Mouse (Mus musculus) cerebellum, adult 2 months (tissue): Measurements from ENCODE around the gene Siah3. TPM values are rescaled to one million over a fixed set of nuclear protein-coding genes. Genes with fewer than 3 reads are reported as not detected.

Experiments
- DNase-seq, 2 experiments: peaks; one replicate each; pipeline ENCODE4 v3.0.0; 2021
- H3K27ac ChIP-seq: fragments of 200-500 bp; 2 replicates; pipeline ENCODE4 v1.5.1; 2012; ENCODE audit warnings: low read length, control low read depth, inconsistent platforms; ENCODE audit not compliant: insufficient read depth
- H3K27me3 ChIP-seq: fragments of 200-500 bp; 2 replicates; pipeline ENCODE4 v1.6.1; 2012; ENCODE audit warnings: inconsistent platforms, mild to moderate bottlenecking, low read length, moderate library complexity; ENCODE audit not compliant: control insufficient read depth, insufficient read depth
- H3K4me1 ChIP-seq: fragments of 200-500 bp; 2 replicates; pipeline ENCODE4 v1.6.1; 2011; ENCODE audit warnings: low read length; ENCODE audit not compliant: control insufficient read depth, insufficient read depth
- H3K4me3 ChIP-seq: fragments of 200-500 bp; replicated peaks from 2 replicates; pipeline ENCODE3; 2011; ENCODE audit warnings: mild to moderate bottlenecking, low read depth, low read length, control low read depth; ENCODE audit not compliant: insufficient read depth
- CTCF ChIP-seq: fragments of 200-500 bp; IDR thresholded peaks from 2 replicates; pipeline ENCODE4 v1.5.1; 2011; ENCODE audit warnings: low read depth, mild to moderate bottlenecking, control low read depth, low read length, moderate library complexity, borderline replicate concordance; ENCODE audit not compliant: insufficient read depth
- POLR2A ChIP-seq: fragments of 200-500 bp; IDR thresholded peaks from 2 replicates; pipeline ENCODE4 v1.6.1; 2011; ENCODE audit warnings: low read length, control low read depth, borderline replicate concordance; ENCODE audit not compliant: insufficient read depth
- WGBS: fragments of 180-500 bp; shearing (Covaris S2); methylation state at CpG from one replicate; pipeline ENCODE4 v1.1.7; 2018; 5-methylcytosine and 5-hydroxymethylcytosine counted together
- polyA plus RNA-seq: library from polyadenylated mRNA; depleted of rRNA; stranded (reverse); fragments of >200 nt; gene quantifications from 2 replicates; pipeline ENCODE4 v1.2.3, GENCODE M21; 2012; rRNA removed

Gene Siah3
- polyA plus RNA-seq, 1 experiment, result 5.8 TPM

- Histone ChIP-seq H3K4me3 (no peak overlapping the region), H3K4me1 (no peaks in the 10 kb centered on the region), H3K27me3 (no peaks in the 10 kb centered on the region), H3K27ac (no peak overlapping the region)
- TF ChIP-seq POLR2A, result no peak
- TF ChIP-seq CTCF, result no peak
- WGBS, result 57% methylated on average over 17 of the region's 17 CpGs
- DNase-seq, result no peak
Observed at GRCm38 (mm10) chr14:75540216-75540995, 84.6 kb downstream of the Siah3 start.

GRCm38 (mm10) chr14:75540996-75541350, 85.2 kb downstream of the Siah3 start:
- 24% methylated on average over 5 of the region's 5 CpGs for WGBS
- Histone ChIP-seq H3K4me1 (no peaks in the 10 kb centered on the region), H3K4me3 (no peak overlapping the region), H3K27ac (no peak overlapping the region), H3K27me3 (no peaks in the 10 kb centered on the region)
- DNase-seq, result no peak
- TF ChIP-seq CTCF (no peak), POLR2A (no peak)

GRCm38 (mm10) chr14:75541731-75542130, 85.9 kb downstream of the Siah3 start:
- no peak for DNase-seq
- TF ChIP-seq POLR2A, result no peak
- no peak for TF ChIP-seq CTCF
- H3K27me3 ChIP-seq, result no peaks in the 10 kb centered on the region
- no peak overlapping the region for H3K27ac ChIP-seq
- 63% methylated on average over 8 of the region's 8 CpGs for WGBS
- no peak overlapping the region for H3K4me3 ChIP-seq
- no peaks in the 10 kb centered on the region for H3K4me1 ChIP-seq

- 34% methylated on average over 9 of the region's 9 CpGs for WGBS
- H3K4me3 ChIP-seq, result no peak overlapping the region
- H3K4me1 ChIP-seq, result peaks cover 5% of the 10 kb centered on the region; the same call in 1 of the 2 replicates
- TF ChIP-seq CTCF (no peak), POLR2A (no peak)
- H3K27me3 ChIP-seq, result no peaks in the 10 kb centered on the region
- no peak overlapping the region for H3K27ac ChIP-seq
- no peak for DNase-seq
Observed at GRCm38 (mm10) chr14:75561577-75562331, 106.0 kb downstream of the Siah3 start.

GRCm38 (mm10) chr14:75565534-75566140, 109.9 kb downstream of the Siah3 start:
- H3K4me1 ChIP-seq, result peaks cover 5% of the 10 kb centered on the region; the same call in 1 of the 2 replicates
- no peak overlapping the region for H3K27ac ChIP-seq
- TF ChIP-seq POLR2A, result no peak
- peak; percentile 58; the same call in 1 of the 2 replicates for TF ChIP-seq CTCF
- peak; percentile 90 to 93 for DNase-seq
- no peak overlapping the region for H3K4me3 ChIP-seq
- 14% methylated on average over 14 of the region's 14 CpGs for WGBS
- no peaks in the 10 kb centered on the region for H3K27me3 ChIP-seq

GRCm38 (mm10) chr14:75566303-75566702, 110.5 kb downstream of the Siah3 start:
- peaks cover 5% of the 10 kb centered on the region; the same call in 1 of the 2 replicates for H3K4me1 ChIP-seq
- TF ChIP-seq POLR2A, result no peak
- no peak for TF ChIP-seq CTCF
- no peaks in the 10 kb centered on the region for H3K27me3 ChIP-seq
- no peak overlapping the region for H3K4me3 ChIP-seq
- DNase-seq, result peak in 1 of 2 experiments; percentile 12
- no peak overlapping the region for H3K27ac ChIP-seq
- WGBS, result 46% methylated on average over 3 of the region's 3 CpGs

GRCm38 (mm10) chr14:75579010-75579409, 123.2 kb downstream of the Siah3 start:
- Histone ChIP-seq H3K27ac (no peak overlapping the region), H3K4me1 (no peaks in the 10 kb centered on the region), H3K27me3 (no peaks in the 10 kb centered on the region), H3K4me3 (no peak overlapping the region)
- no peak for TF ChIP-seq CTCF
- TF ChIP-seq POLR2A, result no peak
- no peak for DNase-seq
- WGBS, result 73% methylated on average over 6 of the region's 6 CpGs

Other genes starting within 250 kb of the Siah3 start
- not detected in 2 replicates for gene Cpb2, start 213.7 kb upstream of the Siah3 start, polyA plus RNA-seq
- gene Zc3h13, start 171.6 kb upstream of the Siah3 start, polyA plus RNA-seq, result 27.2 and 27.5 TPM in 2 replicates
- gene Spert, start 137.1 kb downstream of the Siah3 start, polyA plus RNA-seq, result not detected in 2 replicates
- not detected in 2 replicates for gene Erich6b, start 186.3 kb downstream of the Siah3 start, polyA plus RNA-seq